Mouse (Mus musculus): Measurements from ENCODE around the gene Bmp7. TPM values are rescaled to one million over a fixed set of nuclear protein-coding genes. Genes with fewer than 3 reads are reported as not detected.
A peak's percentile ranks its signal among the peaks of the same experiment; 100 is the strongest.

Gene Bmp7
- total RNA-seq, 2 experiments from 2014 or later = 0.04 TPM; not detected in 1

- no peak for ATAC-seq (ENCODE audit: poor library complexity, severe bottlenecking)
Observed at GRCm38 (mm10) chr2:172914018-172914417, 26.1 kb downstream of the Bmp7 start.

DNA sequence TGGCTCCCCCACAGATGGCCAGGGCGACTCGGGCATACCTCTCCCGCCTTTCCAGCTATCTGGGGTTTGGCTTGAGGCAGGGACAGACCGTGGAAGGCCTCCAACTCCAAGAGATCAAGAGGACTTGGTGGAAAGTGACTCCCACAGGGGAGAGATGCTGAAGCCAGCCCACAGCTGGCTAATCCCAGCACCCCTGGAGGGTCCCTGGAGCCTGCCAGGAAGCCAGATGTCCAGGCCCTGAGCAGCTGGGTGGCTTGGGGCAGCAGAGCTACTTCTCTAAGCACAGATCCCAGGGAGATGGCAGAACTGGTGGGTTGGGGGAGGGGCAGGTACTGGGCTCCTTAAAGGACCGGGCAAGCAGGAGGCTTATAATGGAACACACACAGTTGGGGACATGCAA is 28.4 kb downstream of the Bmp7 start:
- no peak for ATAC-seq (ENCODE audit: poor library complexity, severe bottlenecking)

DNA sequence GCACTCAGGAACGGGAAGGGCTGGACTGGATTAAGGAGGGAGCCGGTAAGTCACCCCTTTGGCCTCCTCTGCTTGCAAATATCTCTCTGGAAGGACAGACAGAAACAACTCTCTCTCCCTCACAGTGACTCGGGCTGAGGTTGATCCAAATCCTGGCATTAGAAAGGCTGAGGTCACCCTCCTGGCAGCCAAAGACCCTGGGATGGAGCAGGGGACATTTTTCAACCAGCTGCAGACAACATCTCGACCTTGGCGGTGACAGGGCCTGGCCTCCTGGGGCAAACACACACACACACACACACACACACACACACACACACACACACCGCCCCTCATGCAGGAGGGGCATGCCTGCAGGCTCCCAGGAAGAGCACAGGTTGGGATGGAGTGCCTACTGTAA is 29.0 kb downstream of the Bmp7 start:
- no peak for ATAC-seq (ENCODE audit: poor library complexity, severe bottlenecking)

DNA sequence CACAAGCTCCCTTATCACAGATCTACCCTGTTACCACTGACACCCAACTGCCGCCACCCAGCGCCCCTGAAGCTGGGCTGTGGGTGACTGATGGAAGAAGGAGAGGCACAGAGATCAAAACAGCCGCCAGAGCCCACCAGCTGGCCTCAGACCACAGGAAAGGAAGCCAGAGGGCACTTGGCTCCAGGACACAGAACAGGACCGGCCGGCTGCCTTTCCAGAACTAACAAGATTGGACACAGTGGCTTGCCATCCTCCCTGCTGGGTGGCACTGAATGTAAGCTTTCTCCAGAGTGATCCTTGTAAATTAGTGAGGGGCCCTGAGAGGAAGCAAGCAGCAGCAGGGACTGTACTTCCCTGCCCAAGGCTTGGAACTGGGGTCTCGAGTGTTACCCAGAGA is 30.7 kb downstream of the Bmp7 start:
- ATAC-seq (ENCODE audit: poor library complexity, severe bottlenecking) = no peak

GRCm38 (mm10) chr2:172906146-172906545 is 34.0 kb downstream of the Bmp7 start:
- ATAC-seq (ENCODE audit: poor library complexity, severe bottlenecking) = no peak

DNA sequence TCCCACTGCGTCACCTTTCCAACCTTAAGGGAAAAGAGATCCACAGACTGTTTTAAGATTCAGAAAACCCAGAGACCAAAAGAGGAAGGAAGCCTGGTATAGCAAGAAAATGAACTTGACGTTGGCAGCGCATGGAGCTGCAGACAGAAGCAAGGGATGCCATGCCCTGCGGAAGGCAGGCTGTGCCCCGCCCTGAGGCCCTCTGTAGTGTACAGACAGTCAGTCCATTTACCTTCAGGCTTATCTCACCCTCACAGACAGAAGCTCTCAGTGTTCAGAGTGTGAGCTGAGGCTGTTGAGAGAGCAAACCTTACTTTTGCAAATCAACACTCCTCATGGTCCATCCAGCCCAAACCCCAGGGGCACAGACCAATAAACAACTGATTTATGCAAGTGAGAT is 35.1 kb downstream of the Bmp7 start:
- ATAC-seq (ENCODE audit: poor library complexity, severe bottlenecking) = peak; percentile 30; the same call in 1 of the 2 replicates

GRCm38 (mm10) chr2:172904614-172905013 is 35.5 kb downstream of the Bmp7 start:
- ATAC-seq (ENCODE audit: poor library complexity, severe bottlenecking) = no peak

DNA sequence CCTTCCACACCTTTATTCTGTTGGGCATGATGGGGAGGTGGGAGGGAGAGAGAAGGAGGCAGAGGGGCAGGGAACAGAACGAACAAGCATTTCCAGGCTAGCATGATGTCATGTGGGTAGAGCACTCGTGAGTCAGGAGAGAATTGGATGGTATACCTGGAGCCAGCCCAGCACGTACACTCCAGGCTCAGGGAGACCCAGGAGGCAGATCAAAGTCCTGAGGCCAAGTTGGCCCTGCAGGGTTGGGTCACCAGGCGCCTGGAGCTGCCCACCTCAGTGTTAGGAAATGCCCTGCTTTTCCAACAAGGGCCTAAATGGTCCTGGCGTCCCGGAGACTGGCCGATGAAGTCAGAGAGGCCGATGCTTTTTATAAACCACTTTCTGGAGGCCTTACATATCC is 36.6 kb downstream of the Bmp7 start:
- ATAC-seq (ENCODE audit: poor library complexity, severe bottlenecking) = no peak

- no peak for ATAC-seq (ENCODE audit: poor library complexity, severe bottlenecking)
Observed at GRCm38 (mm10) chr2:172900954-172901701, 39.0 kb downstream of the Bmp7 start.

- no peak for ATAC-seq (ENCODE audit: poor library complexity, severe bottlenecking)
Observed at GRCm38 (mm10) chr2:172889756-172890443, 50.2 kb downstream of the Bmp7 start.

DNA sequence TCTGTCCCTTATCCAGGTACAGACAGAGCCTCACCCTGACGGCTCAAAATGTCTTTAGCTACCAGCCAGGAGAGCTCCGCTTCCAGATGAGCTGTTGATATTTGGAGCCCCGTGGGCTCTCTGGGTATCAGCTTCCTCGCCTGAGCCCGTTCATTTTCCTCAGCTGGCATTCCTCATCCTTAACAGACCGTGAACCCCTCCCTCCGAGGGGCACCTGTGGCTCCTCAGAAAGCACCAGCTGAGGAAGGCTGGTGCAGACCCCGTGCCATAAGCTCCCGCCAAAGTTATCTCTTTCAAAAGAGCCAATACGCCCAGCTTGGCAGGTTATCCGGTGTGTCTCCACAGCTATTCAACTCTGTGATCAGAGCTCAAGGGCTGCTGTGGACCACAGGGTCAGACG is 50.9 kb downstream of the Bmp7 start:
- ATAC-seq (ENCODE audit: poor library complexity, severe bottlenecking) = no peak

DNA sequence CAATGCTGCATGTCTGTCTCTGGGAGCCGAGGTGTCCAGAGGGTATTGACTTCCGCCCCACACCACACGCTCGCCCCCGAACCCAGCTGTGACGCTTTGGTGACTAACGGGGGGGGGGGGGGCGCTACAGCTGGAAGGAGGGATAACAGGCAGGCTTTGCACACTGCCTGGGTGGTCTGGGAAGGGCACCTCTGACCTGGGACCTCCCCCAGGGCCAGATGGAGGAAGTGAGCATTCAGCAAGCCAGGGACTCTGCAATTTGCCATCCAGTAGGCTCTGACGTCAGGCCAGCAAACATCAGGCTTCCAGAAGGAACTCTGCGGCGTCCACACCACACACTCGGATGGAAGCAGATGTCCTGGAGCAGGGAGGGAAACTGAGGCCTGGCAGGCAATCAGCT is 52.0 kb downstream of the Bmp7 start:
- ATAC-seq (ENCODE audit: poor library complexity, severe bottlenecking) = no peak

GRCm38 (mm10) chr2:172885861-172886260 is 54.3 kb downstream of the Bmp7 start:
- no peak for ATAC-seq (ENCODE audit: poor library complexity, severe bottlenecking)

DNA sequence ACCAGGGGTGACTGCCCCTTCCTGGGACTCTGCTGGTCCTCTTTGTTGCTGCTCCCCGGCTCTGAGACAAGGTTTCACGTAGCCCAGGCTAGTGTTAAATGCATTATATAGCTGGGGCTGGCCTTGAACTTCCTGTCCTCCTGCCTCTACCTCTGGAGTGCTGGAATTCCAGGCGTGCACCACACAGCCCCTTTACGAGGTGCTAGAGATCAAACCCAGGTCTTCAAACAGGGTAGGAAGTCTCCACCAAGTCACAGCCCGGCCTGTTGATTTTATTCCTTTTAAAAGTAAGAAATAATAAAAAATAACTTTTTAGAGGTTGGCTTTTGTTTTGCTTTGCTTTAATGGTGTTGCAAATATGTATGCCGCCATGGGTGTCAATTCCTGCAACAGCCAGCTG is 55.5 kb downstream of the Bmp7 start:
- no peak for ATAC-seq (ENCODE audit: poor library complexity, severe bottlenecking)

DNA sequence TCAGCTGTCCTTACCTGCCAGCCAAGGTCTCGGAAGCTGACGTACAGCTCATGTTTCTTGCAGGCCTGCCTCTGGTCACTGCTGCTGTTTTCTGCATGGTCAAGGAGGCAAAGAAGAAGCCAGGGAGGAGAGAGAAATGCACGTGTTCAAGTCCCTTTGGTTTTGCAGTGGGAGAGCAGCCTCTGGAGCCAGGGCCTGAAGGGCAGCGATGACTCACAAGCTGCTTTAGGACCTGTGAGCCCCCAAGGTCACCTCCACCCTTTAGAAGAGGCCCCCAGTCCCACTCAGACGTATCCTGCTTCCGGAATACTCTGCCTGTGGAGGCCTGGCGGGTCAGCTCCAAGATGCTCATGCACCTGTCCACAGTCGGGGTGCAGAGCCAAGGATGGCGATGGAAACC is 64.9 kb downstream of the Bmp7 start:
- ATAC-seq (ENCODE audit: poor library complexity, severe bottlenecking) = no peak

DNA sequence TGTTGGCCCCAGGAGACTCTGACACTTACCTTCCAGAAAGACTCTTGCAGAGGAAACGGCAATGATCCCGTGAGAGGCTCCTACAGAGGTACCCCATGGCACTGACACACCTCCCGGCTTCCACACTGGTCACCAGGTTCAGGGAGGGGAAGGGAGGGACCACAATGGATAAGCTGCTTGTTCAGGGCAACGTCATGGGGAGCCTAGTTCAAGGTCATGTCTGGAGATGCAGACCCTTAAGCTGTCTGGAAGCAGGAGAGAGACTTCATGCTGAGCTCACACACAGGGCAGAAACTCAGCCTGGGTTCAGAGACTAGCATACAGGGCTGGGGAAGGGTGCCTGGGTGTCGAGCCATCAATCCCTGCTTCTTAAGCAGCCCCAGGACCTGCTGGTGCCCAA is 73.8 kb downstream of the Bmp7 start:
- no peak for ATAC-seq (ENCODE audit: poor library complexity, severe bottlenecking)

GRCm38 (mm10) chr2:172865165-172865564 is 75.0 kb downstream of the Bmp7 start:
- ATAC-seq (ENCODE audit: poor library complexity, severe bottlenecking) = no peak

DNA sequence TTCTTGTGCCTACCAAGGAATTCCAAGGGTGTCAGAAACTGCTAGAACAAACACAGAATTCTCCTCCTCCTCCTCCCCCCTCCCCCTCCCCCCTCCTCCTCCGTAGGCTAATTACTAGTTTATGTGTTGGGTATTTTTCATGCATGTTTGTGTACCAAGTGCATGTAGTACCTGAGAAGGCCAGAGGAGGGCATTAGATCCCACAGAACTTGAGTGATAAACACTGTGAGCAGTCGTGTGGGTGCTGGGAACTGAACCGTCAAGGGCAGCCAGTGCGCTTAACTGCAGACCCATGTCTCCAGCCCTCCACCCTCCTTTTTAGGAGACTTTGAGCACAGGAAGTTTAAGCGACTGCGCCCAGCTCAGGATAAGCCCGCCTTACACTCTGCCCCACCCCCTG is 75.6 kb downstream of the Bmp7 start:
- ATAC-seq (ENCODE audit: poor library complexity, severe bottlenecking) = no peak

GRCm38 (mm10) chr2:172863469-172863856 is 76.7 kb downstream of the Bmp7 start:
- no peak for ATAC-seq (ENCODE audit: poor library complexity, severe bottlenecking)

- ATAC-seq (ENCODE audit: poor library complexity, severe bottlenecking) = no peak
Observed at GRCm38 (mm10) chr2:172862850-172863468, 77.2 kb downstream of the Bmp7 start.

GRCm38 (mm10) chr2:172862424-172862823 is 77.7 kb downstream of the Bmp7 start:
- no peak for ATAC-seq (ENCODE audit: poor library complexity, severe bottlenecking)

- no peak for ATAC-seq (ENCODE audit: poor library complexity, severe bottlenecking)
Observed at GRCm38 (mm10) chr2:172861590-172861989, 78.5 kb downstream of the Bmp7 start.

Measured in megakaryocyte, adult 5-6 weeks (primary cell).